Mouse (Mus musculus) neutrophil, adult 5-6 weeks (primary cell): ENCODE data around the gene Pole3. TPM values are rescaled to one million over a fixed set of nuclear protein-coding genes. Genes with fewer than 3 reads are reported as not detected.

ENCODE experiments used
- ATAC-seq: fragments of 151-379, 151-347 bp; 2 replicates; pipeline ENCODE4 v1.8.0; 2017; ENCODE audit warnings: mild to moderate bottlenecking, moderate TSS enrichment; ENCODE audit not compliant: insufficient number of reproducible peaks, poor library complexity, low FRiP score, severe bottlenecking; ENCODE audit errors: extremely low read depth
- total RNA-seq: library from RNA; stranded (forward); fragments of 200-1000 nt; gene quantifications from 2 replicates; pipeline ENCODE4 v1.2.3, GENCODE M21; 2017

Gene Pole3
- total RNA-seq, 1 experiment from 2014 or later, result 10.7 TPM

DNA sequence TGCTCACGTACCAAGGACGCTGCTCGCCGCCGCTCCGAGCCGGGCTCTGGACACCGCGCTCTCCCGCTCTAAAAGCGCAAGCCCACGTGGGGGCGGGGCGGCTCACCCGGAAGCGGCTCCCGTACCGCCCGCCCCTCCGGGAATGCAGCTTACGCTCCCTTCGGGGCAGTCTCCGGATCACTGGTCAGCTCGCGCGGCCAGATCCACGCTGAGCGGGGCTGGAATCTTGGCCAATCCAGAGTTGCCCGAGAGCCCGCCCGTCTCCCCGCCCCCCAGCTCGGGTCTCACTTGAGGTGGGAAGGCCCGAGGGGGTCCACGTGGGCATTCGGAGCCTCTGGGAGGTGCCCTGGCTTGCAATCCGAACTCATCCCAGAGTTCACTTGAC is 5.0 kb downstream of the Pole3 start, which contains the start of gene Alad:
Gene Alad, minus strand, starts transcription at position 70 of the 385 bp plus-strand sequence.
- ATAC-seq, result peak; percentile 23; the same call in 1 of the 2 replicates

DNA sequence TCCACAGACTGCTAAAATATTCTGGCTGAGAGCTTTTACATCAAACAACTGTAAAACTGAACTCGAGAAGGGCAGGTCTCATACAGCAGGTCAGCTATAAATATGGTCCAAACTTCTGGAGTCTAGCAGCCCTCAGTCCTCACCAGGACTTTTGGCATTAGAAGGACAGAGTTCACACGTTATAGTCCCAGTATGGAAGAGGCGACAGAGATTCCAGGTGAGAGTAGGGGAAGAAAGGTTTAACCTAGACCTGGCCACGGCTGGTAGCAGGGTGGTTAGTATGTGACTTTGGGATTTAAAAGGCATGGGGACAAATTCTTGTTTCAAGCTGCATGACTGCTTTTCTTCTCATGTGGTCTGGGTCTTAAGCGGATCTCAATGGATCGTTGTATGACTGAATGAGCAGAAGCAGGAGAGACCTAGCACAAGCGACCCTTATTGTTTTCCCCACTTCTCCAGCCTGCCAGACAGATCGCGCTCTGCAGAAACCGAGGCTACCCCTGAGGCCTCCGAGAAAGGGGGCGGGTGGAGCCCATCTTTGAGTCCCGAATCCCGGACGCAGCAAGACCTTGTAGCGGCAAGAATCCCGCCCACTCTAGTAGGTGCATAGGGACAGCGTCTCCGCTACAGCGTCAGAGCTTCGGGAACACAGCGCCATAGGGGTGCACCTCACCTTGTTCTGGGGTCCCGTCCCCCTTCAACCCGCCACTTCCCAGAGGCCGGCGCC is 5.6 kb downstream of the Pole3 start:
- no peak for ATAC-seq

DNA sequence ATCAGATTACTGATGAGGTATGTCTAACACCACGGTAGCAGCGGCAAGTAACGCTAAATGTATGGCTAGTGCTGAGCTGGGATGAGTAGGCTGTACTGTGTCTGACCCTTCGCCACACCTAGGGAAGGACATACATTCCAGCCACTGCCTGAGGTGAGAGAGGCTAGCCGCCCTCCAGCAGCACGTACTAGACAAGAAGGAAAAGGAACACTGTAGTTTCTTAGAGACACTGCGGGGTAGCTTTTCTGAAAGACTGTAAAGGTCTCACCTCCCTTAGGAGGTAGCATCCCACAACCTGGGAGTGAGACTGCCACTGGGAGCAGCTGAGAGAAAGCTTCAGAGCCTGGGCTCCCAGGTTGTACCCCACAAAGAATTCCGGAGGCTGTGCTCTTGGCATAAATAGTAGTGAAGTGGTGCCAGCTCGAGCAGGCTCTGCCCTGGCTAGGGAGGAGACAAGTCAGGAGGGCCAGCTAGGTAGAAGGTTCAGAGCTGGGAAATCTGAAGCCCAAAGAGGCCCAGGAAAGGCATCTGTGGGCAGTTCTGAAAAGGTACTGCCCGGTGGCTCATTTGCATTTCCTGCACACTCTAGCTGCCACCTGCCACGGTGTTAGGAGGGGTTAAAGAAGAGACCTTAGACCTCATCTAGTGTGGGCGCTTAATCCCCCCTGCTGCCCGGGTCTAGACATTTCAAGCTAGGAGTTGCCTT is 6.3 kb downstream of the Pole3 start:
- ATAC-seq, result peak; percentile 33; the same call in 1 of the 2 replicates

DNA sequence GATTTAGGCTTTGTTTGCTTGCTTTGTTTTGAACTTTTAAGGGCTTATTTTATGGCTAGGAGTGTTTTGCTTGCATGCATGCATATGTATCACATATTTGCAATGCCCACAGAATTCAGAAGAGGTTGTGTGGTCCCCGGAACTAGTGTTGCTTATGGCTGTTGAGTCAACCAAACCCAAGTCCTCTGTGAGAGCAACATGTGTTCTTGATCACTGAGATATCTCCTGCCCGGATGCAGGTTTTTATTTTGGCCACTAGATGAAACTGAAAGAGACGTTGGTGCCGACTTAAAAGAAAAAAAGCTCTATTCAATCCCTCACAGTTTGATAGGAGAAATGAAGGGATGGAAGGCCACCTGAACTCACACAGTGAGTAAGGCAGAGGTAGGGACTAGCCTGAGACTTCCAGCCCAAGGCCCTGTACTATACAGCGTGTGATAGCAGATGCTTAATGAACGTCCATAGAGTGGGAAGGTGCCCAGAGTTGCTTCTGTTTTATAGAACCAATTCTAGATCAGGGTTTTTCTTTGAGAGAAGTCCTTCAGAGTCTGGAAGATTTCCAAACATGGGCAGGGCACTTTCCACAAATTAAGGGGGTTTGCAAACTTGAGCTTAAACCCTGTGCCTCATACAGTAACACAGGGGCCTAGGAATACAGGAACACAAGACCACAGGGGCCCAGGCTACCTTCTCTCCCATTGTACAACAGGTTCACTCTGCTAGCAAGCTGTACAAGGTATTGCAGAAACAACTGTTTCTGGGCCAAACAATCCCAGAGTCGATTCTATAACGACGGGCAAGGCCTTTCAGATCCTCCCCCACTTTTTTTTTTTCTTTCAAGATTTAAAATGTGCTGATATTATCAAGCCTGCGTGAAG is 7.1 kb downstream of the Pole3 start:
- no peak for ATAC-seq

DNA sequence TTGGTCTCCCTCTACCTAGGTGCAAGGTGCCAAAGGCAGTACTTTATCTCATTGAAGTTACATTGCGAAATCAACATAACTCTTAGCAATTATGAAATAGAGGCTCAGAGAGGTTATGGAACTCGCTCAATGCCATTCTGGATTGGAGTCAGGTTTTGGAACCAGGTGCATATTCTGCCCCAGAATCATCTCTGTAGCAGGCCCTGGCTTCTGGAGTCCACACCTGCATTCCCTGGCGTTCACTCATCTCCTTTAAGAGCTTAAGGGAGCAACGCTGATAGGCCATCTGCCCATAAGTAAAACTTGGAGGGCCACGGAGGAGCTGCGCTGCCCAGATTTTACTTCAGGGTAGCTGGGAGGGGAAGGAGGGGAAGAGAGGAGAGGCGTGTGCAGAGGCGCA is 7.8 kb downstream of the Pole3 start:
- ATAC-seq, result no peak

DNA sequence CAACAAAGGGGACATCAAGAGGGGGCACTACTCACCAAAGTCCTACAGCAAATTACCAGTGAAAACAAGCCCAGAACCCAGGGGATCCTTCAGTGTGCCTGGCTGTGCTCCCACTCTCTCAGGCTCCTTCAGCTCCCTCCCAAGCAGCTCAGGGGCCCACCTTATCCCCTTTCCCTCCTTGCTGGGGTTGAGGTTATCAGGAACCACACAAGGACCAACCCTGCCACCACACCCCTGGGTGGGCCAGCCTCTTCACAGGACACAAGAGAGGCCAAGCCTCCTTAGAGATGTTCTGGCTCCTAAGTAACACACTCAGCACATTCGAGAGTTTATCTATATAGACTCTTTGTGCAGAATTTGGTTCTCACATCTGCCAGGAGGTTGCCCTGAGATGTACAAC is 8.3 kb downstream of the Pole3 start:
- no peak for ATAC-seq

DNA sequence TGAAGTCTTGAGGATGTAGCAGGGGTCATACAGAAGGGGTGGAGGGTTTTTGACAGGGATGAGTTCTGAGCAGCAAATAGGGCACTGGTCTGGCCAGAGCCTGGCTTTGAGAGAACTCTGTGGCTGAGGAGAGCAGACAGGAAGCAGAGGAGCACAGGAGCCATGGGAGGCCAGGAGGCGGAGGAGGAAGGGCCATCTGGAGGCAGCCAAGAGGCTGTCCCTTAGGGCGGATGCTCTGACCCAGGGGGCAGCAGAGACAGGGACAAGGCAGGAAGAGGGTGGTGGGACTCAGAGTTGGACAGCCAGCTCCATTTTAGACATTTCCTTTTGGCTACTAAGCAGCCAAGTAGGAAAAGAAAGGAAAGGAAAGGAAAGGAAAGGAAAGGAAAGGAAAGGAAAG is 8.8 kb downstream of the Pole3 start:
- no peak for ATAC-seq

DNA sequence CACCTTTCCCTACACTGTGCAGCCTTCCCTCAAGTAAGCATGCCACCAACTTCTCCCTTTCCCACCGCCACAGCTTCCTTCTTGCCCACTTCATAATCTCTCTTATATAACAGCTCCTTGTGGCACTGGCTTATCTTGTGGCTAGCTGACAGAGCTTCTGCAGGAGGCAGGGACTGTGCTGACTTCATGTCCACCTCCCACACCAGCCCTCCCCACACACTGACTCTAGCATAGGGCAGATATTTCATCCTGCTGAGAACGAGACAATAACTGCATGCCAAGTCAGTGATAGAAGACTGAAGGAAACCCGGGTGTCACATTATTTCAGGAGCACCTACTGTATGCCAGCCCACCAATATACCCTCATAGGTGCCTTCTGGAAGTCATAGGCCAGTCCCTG is 9.4 kb downstream of the Pole3 start:
- ATAC-seq, result no peak

DNA sequence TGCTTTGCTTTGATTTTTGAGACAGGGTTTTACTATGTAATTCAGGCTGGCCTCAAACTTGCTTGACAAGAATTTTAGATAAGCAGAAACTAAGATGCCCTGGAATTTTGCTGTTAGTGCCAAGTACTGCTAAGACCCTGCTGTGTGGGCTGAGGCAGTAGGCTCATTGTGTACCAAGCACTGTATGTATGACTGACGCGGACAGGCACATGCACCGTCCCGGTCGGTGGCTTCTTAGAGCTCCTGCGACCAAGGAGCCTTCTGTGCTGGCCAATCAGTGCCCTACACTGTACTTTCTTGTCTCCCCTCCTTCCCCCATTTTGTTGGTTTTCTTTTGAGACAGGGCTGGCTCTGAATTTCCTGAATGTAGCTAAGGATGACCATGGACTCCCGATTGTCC is 9.9 kb downstream of the Pole3 start:
- no peak for ATAC-seq

DNA sequence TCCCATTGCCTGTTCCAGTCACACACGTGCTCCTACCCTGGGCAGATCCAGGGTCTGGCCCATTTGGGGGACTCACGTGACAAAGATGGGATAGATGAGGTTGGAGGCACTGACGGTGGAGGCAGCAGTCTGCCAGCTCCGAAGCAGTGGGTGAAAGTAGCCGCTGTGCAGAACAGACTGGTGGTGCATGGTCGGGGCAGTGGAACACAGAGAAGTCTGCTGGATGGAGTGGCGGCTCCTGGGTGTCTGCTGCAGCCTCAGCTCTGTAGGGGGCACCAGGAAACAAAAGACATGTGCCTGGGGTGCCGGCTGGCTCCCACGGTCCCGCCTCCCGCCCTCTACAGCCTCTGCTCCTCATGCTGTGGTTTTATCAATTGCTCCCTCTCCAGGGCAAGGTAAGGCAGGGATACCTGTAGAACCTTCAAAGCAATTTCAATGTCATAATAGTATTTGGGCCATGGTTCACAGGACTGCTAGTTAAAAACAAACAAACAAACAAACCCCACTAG is 10.8 kb downstream of the Pole3 start:
- ATAC-seq, result no peak

DNA sequence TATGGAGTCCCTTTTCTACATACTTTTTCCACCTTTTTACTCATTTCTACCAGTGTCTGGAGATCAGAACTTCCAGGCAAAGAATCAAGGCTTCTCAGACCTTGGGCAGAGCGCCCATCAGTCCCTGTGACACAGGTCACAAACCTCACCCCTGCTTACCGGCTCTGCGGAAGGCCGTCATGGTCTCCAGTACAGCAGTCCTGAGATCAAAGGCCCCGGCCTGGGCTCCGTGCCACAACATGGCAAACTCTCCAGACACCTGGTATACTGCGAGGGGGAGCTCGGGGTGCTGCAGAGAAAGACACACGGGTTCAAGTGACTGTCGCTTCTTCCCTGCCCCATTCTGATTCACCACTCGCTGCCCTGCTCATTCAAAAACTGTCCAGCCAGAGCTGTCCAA is 14.9 kb downstream of the Pole3 start:
- ATAC-seq, result no peak

DNA sequence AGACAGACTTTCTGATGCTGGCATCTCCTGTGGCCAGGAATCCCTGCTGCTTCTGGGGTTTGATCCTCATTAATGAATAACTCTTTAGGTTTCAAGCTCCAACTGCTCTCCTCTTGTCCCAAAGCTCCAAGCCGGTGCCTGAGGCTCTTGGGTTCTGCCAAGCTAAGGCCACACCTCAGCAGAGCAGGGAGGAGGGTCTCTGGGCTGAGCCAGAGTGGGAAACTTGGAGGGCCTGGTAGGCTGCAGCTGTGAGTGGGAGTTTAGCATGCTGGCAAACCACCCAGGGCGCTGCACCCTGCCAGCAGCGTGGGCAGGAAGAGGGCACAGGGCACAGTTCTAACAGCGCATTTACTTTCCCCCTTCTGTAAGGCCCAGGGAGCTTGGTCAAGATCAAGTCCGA is 16.0 kb downstream of the Pole3 start:
- no peak for ATAC-seq

DNA sequence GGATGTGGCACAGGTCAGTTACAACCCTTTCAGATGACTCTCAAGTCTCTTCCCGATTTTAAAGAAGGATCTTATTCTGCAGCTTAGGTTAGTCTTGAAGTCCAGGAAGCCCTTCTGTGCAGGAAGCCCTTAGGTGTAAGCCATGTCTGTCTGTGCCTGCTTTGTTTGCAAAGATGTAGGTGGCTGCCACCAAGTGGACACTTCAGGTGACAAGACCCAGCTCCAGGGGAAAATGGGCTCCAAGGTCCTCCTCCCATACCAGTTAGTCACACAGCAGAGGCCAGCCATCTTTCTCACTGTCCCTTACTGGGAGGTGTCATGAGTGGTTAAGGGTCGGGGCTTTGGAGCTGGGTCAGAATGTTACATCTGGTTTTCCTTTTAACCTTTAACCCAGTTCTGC is 18.1 kb downstream of the Pole3 start:
- no peak for ATAC-seq

DNA sequence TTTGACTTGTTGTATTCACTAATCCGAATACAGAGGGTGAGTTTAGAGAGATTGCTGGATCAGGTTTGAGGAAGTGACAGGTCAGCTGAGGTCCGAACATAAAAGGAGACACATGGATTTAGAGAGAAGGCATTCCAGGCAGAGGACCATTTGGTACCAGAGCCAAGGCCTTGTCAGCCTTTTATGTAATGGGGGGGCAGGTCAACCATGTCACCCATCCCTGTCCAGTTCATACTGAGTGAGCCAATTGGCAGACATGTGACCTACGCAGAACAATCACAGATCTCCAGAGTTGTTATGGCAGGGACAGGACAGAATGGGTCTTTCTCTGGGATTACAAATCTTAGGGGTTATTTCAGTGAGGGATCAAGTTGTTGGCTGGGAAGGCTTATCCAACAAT is 18.9 kb downstream of the Pole3 start:
- no peak for ATAC-seq

DNA sequence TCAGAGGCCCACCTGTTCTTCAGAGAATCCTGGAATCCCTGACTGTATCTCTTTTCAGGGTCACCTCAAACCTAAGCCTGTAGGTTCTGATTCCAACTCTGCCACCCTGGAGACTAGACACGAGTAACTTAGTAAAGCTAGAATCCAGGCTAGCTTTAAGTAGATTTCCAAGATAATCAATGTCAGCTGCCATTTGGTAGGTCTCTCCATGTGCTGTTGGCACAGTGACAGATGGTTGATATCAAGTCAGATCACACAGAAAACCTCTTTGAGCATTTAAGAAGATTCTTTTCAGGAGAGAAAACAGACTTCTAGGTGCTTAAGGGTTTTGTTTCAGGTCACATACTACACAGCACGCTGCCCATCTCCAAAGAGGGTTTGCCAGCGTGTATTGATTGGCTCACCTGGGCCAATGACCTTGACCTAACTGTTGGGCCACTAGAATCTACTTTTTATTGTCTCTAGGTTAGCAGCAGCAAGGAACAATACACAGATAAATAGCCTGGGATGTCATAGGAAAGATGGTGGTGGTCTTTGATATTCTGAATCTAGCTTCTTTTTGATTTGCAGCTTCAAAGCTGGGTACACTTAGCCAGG is 21.4 kb downstream of the Pole3 start, which contains the start of gene Hdhd3:
Gene Hdhd3, minus strand, starts transcription at position 94 of the 597 bp plus-strand sequence.
- no peak for ATAC-seq

DNA sequence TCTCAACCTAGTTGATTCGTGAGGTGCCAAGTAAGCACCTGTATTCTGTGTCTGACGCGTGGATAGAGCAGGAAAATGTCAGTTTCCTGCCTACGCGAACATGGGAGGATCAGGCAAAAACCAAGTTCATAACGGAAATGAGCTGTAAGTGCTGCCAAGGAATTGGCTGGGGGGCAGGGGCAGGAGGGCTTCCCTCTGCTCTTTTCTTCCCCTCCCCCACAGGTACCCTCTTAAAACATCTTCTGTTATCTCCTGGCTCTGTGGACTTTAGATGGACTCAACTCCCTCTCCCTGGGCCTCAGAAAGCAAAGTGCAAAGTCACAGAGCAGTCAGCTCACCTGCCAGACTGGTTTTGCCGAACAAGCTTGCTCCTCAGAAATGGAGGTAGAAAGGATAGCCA is 21.9 kb downstream of the Pole3 start:
- no peak for ATAC-seq

DNA sequence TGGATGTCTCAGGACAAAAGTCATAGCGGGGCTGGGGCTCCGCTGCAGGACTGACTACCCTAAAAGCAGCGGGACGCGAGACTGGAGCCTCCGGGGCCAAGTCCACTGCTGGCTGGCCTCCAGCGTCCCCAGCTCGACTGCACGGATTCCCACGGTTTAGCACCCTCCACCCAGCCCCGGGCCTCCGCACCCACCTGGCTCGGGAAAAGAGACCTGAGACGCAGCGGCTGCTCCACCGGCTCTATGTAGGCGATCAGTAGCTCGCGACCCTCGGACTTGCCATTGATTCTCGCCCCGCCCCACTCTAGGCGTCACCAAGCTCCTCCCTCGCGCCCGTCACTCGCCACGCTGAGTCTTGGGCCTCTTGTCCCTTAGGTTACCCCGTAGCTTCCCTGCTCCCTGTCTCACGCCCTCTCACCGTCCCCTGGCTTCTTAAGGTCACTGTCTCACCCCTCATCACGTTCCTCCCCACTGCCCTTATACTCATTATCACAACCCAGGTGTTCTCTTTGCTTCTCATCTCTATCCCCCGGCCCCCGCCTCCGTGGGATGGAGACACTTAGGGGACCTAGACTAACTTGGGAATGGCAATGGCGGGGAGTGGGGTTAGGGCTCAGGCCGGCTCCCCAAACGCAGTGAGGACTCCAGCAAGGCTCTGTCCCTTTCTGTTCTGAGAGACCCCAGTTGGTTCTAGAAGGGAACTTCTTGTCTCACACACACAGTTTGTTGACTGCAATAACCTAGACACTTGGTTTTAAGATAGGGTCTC is 22.7 kb downstream of the Pole3 start:
- peak; percentile 80 for ATAC-seq

DNA sequence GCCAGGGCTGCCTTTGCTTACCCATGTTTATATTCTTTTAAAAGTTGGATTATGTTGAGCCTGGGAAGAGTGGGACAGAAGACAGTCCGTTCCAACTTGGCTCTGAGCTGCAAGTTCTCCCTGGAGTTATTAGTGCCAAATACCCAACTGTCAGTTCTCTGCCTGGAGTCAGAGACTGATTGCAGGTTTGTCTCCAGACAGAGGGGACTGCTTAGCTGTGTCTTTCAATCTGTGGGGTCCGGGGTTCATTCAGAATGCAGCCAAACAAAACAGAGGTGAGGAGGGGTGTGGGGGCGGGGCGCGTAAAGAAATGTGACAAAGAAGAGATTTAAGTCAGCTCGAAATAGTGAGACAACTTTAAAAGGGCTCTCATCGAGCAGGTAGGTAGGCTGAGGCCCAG is 23.3 kb downstream of the Pole3 start:
- no peak for ATAC-seq
